Mouse (Mus musculus) cerebellum, adult 9-10 months (tissue): ENCODE results near the gene Rexo2.
"Not testable (repeated sequence)": the region's sequence is repeated elsewhere in the genome, so short reads cannot be mapped to it uniquely, and the experiment has no call there.

ENCODE experiments used
- DNase-seq: peaks from one replicate; pipeline ENCODE4 v3.0.0; 2022

Rexo2 gene

GRCm38 (mm10) chr9:48480411-48481213 lies at the start of gene Rexo2:
Rexo2 (minus strand) TSS chr9:48480623.
- DNase-seq = peak; percentile 93

DNA sequence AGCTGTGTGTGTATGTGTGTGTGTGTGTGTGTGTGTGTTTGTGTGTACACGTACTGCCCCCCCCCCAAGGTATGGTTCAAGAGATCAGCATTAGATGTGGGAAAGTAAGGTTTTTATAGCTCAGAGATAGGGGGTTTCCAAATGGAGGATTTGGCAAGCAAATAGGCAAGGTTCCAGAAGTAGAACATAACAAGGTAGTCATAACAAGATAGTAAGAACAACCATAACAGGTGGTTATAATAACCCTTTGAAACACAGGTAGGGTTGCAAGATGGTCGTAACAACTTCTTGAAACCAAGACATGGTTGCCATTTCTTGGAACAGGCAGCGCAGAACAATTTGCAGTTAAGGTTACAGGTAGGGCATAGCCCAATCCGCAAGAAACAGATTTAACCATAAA lies 46.1 kb upstream of the Rexo2 start:
- DNase-seq = no peak

DNA sequence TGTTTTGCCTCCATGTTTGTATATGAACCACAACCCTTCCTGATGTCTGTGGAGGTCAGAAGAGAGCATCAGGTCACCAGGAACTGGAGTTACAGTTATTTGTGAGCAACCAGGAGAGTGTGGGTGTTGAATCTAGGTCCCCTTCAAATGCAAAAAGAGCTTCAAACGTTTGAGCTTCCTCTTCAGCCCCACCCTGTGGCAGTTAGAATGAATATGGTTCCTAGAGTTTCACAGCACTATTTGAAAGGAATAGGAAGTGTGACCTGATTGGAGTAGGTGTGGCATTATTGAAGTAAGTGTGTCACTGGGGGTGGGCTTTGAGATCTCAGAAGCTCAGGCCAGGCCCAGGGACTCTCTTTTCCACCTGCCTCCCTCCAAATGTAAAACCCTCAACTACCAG lies 45.1 kb upstream of the Rexo2 start:
- no peak for DNase-seq

DNA sequence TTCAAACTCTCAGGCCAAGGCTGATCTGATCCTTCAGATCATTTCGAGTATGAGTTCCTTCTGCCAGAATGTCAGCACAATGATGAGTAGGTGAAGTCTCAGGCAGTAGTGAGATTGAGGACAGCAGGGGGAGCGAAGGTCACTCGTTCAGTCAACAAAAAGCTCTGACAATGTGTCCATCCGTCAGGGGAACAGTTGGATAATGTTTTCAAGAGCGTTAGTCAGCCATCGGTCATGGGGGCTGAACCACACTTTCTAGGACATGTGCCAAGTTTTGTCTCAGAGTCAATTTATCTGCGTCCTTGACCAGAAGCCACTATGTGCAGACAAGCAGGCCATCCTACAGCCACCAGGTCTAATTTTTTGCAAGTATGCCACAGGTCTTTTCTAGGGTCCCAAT lies 40.0 kb upstream of the Rexo2 start:
- DNase-seq = not testable (repeated sequence)

GRCm38 (mm10) chr9:48517372-48518130 lies 37.1 kb upstream of the Rexo2 start:
- no peak for DNase-seq

DNA sequence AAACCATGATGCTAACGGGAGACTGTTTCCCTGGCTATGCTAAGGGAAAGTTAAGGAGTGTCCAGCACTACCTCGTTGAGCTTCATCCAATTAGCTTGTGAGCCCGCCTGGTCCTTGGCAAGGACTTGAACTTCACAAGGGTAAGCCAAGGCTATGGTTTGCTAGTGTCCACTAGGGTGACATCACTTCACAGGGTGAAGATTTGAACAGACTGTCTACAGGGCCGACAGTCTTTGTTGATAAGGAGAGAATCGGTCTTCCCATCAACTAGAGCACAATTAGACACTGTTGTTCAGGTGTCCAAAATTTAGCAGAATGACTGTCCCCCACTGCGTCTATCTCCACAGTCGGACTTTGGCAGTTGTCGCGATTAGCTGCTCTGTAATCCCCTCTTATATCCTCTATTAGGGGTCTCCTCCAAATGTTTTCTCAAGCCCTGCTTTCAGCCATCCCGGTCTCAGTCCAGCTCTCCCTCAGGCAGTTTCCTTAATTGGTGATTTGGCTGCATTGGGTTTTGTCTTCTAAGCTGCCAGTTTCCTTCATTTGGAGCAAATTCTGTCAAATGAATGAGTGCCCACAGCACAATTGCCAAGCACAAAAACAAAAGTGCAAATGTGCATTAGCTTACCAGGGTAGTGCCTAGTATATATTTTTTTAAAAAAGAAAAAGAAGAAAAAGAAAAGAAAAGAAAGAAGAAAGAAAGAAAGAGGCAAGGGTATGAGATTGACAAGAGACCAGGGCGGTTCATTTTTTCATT lies 36.4 kb upstream of the Rexo2 start:
- no peak for DNase-seq

DNA sequence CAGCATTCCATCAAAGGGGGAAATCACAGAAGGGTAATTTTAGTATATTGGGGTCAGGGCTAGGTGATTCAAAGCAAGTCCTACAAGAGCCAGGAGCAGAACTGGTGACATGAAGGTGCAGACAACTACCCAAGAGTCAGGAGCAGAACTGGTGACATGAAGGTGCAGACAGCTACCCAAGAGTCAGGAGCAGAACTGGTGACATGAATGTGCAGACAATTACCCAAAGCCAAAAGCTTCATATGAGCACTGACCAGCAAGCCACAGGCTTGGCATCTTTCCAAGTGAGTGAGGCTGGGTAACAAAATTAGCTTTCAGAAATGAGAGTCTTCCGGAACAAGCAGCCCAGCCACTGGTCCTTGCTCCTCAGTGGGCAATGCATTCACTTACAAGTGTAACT lies 34.9 kb upstream of the Rexo2 start:
- no peak for DNase-seq

GRCm38 (mm10) chr9:48510134-48510533 lies 29.7 kb upstream of the Rexo2 start:
- no peak for DNase-seq

- DNase-seq = no peak
Observed at GRCm38 (mm10) chr9:48504741-48505365, 24.4 kb upstream of the Rexo2 start.

DNA sequence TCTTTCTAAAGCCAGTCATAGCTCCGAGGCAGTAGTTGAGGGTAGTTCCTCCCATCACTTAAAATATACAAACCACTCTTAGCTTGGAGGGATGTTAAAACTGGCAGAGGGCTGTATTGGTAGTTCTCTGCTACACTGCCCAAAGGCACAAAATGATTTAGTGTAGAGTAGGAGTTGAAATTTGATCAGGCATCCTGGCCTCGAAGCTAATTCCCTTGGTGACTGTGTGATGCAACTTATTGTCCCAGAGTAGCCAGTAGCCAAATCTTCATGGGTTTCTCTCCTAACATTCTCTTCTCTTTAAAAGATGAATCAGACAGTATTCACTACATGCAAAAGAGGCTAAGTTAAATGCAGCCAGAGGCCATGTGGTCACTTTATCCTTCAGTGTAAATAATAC lies 22.6 kb upstream of the Rexo2 start:
- no peak for DNase-seq

DNA sequence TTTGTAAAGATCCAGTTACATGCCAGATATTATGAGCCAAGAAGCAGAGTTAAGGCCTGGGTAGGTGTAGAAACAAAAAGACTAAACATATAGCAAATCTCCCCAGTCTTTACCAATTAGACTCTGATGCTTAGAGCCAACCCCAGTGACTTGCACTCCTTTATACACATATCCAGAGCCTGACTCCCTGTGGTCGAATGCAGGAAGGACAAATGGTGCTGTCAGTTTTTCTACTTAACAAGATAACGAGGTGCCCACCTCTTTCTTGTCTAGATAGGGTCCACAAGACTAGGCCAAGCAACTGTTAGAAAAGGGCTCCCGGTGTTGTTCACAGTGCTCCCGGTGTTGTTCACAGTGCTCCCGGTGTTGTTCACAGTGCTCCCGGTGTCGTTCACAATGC lies 20.8 kb upstream of the Rexo2 start:
- DNase-seq = no peak

- DNase-seq = no peak
Observed at GRCm38 (mm10) chr9:48495548-48495932, 15.1 kb upstream of the Rexo2 start.

DNA sequence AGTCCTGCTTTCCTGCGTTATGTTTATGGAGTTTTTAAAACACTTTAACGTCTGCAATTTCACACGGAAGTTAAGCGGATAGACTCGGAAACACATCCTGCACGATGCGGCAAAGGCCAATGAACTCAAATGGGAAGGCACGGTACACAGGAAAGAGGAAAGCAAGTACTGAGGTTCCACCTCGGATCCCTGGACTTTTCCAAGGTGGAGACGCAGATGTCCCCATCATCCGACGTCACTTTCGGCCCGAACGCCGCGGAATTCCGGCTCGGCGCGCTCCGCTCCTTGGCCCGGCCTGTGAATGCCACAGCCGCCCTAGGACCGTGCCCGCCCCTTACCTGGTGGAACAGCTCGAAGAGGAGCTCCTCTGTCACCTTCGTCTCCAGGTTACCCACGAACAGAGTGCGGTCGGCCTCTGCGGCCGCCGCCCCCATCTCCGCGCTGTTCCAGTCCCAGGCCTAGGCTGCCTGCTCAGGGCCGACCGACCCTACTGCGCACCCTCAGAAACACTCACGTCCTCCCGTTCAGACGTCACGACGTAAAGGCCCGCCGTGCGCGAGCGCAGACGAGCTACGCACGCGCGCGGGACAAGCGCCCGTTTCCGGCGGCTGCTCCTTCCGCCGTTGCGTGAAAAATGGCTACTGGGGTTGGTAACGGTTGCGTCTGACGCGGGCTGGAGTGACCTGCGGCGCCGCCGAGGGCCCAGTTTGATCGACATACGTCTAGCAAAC lies 14.6 kb upstream of the Rexo2 start, which contains the start of the genes Rbm7 and Gm5617:
TSS of gene Rbm7 (minus strand) at position 483 of the 731 bp plus-strand sequence.
TSS of gene Gm5617 (plus strand) at position 626 of the 731 bp plus-strand sequence.
- DNase-seq = peak; percentile 93

DNA sequence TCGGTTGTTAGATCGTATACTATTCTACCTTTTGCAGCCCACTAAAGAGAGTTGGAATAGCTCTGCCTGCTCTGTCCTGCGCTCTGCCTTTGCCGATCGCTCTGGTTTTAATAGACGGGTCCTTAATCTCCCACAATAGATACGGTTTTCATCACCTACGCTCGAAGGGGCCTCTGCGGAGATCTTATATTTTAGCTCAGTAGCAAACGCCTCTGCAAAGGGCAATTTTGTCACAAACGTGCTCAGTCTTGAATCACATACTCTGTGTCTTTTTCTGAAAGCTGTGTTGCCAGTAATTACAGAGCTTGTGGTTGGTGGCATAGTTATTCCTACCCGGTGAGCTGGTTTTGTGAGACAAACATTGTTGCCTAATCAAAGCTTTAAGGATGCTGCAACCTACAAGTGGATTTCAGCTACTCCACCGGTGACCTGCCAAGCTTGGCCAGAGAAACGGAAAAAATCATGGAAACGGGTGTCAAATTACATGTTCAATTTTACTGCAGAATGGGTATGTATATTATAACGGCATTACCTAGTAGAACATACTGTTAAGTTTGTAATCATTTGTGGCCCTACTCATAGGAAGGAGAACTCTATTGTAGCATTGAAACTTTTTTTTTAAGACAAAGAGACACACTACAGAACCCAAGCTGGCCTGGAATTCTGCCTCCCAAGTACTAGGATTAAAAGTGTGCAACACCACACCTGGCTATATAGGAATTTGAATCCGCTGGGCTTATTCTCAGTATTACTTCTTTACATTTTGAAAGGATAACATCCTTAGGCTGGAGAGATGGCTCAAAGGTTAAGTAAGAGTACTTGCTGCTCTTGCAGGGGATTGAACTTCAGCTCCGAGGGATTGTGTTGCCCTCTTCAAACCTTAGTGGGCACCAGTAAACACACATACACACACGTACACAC lies 1.1 kb upstream of the Rexo2 start:
- no peak for DNase-seq

DNA sequence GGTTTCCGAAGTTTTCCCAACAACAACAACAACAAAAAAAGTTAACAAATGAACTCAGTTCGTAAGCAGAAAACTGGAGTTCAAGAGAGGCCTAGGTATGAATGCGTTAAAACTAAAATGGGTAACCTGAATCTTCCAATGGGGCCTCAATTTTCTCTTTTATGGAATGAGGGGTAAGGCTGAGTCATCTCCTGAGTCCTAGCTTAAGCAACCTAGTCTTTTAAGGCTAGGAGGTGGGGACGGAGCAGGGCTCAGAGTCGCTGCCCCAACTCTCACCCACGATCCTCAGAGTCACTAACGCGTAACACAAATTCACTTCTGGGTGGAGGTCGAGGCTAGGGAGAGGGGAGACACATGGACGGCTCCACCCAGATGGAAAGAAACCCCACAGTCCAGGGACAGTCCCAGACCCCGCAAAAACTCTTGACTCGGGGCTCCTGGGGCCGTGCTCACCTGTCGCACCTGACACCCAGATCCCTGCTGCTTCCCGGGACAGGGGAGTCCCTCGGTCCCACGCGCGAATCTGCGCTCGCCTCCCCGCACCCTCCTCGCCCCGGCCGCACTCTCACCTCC lies 499 bp downstream of the Rexo2 start:
- DNase-seq = no peak

GRCm38 (mm10) chr9:48478808-48479207 lies 1.6 kb downstream of the Rexo2 start:
- DNase-seq = no peak

DNA sequence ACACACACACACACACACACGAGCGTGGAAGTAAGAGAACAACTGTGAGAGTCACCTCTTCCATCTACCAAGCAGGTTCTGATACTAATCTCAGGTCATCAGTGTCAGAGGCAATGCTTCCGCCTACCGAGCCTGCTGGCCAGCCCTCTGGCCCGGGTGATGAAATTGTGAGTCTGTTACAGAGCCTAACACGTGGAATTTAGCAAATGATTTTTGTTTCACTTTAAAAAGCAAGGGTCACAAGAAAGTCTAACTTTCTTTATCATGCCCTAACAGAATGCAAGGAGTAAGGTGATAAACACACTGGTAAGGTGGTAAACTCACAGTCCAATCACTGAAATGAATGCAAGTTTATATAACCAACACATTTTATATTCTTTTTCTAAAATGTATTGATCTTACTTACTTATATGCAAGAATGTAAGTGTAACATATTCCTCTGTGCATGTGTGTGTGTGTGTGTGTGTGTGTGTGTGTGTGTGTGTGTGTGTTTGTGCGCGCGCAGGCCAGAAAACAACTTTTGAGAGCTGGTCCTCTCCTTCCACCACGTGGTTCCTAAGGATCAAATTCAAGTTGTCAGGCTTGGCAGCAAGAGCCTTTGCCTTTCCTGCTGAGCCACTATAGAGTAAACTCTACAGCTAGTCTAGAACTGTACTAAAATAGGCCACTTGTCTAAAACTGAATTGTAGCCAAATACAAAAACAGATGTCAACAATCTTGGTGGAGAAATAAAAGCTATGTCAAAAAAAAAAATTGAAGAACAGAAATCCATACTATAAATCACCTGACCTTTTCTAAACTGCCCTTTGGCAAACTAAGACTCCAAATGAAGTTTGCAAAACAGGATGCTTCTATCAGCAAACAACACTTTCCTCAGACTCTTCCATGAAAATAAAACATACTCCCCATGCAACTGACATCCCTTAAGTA lies 3.9 kb downstream of the Rexo2 start:
- no peak for DNase-seq

DNA sequence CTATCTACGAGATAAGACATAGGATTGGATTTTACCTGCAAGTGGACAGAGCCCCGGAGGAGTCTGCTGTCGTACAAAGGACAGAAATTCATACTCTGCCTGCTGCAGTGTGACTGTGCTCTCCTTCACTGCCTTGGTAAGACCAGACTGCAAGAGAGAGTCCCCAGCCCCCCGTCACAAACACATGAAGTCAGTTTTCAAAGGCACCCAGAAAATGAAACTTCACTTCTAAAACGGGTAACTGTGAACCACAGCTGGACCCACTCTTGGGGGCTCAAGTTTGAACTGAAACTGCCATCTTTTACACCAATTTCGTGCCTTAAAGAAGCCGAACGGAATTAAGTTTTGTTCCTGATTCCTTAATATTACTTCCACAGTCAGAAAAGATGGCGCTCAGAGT lies 6.1 kb downstream of the Rexo2 start:
- no peak for DNase-seq

DNA sequence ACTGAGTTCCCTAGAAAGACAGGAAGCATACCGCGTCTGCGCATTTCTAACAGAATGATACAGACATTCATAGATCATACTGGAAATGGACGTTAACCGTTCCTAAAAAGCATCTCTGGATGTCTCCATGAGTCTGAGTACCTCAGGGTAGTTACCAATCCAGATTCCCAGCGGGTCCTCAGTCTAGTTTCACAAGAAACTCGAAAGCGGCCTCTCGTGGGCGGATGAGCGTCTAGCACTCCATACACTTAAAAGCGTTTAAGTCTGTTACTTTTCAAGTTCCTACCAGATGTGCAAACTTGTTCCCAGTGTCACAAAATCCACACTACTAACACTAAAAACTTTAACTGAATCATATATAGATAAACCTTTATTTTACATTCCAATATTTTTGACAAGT lies 7.3 kb downstream of the Rexo2 start:
- DNase-seq = no peak
